Mouse (Mus musculus): ENCODE results near the gene Ano2. TPM values are rescaled to one million over a fixed set of nuclear protein-coding genes. Genes with fewer than 3 reads are reported as not detected.

Gene Ano2
- polyA plus RNA-seq, 1 experiment from 2014 or later: 0.83 TPM

DNA sequence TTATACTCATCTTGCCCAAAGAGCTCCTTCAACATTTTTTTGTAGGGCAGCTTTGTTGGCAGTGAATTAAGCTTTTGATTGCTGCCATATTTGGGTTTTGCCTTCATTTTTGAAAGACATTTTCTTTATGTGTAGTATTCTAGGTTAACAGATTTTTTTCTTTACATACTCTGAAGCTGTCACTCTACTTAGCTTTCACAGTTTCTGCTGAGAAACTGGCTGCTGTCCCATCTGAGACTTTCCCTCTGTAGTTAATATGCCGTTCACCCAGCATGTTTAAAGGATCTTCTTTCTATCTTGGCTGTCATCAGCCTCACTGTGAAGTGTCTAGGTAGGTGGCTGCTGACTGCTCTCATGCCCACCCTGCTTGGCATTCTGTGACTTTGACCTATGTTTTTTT is 168.1 kb downstream of the Ano2 start:
- H3K27me3 ChIP-seq (replicated peaks): no peaks in the 10 kb centered on the region
- H3K4me2 ChIP-seq: no peak overlapping the region
- no peaks in the 10 kb centered on the region for H3K36me3 ChIP-seq
- no peak for ATAC-seq (ENCODE audit: low FRiP score)
- no peak overlapping the region for H3K9ac ChIP-seq (replicated peaks)
- H3K4me1 ChIP-seq: no peaks in the 10 kb centered on the region
- H3K4me3 ChIP-seq (replicated peaks): no peak overlapping the region
- WGBS: 79% methylated on average over 1 of the region's 1 CpGs
- H3K9me3 ChIP-seq (replicated peaks): no peaks in the 10 kb centered on the region
- no peak overlapping the region for H3K27ac ChIP-seq (replicated peaks)

GRCm38 (mm10) chr6:125868516-125868915 is 178.3 kb downstream of the Ano2 start:
- WGBS: 38% methylated on average over 2 of the region's 2 CpGs
- Histone ChIP-seq H3K4me3 (replicated peaks) (no peak overlapping the region), H3K27me3 (replicated peaks) (no peaks in the 10 kb centered on the region), H3K36me3 (no peaks in the 10 kb centered on the region), H3K9me3 (replicated peaks) (no peaks in the 10 kb centered on the region), H3K4me1 (no peaks in the 10 kb centered on the region), H3K4me2 (no peak overlapping the region), H3K27ac (replicated peaks) (no peak overlapping the region), H3K9ac (replicated peaks) (no peak overlapping the region)
- ATAC-seq (ENCODE audit: low FRiP score): no peak

- Histone ChIP-seq H3K27me3 (replicated peaks) (no peaks in the 10 kb centered on the region), H3K9me3 (replicated peaks) (no peaks in the 10 kb centered on the region), H3K27ac (replicated peaks) (no peak overlapping the region), H3K4me1 (no peaks in the 10 kb centered on the region), H3K4me3 (replicated peaks) (no peak overlapping the region), H3K36me3 (no peaks in the 10 kb centered on the region), H3K9ac (replicated peaks) (no peak overlapping the region), H3K4me2 (no peak overlapping the region)
- WGBS: 89% methylated on average over 4 of the region's 4 CpGs
- ATAC-seq (ENCODE audit: low FRiP score): no peak
These were observed 181.3 kb downstream of the Ano2 start for GRCm38 (mm10) chr6:125871482-125871881.

DNA sequence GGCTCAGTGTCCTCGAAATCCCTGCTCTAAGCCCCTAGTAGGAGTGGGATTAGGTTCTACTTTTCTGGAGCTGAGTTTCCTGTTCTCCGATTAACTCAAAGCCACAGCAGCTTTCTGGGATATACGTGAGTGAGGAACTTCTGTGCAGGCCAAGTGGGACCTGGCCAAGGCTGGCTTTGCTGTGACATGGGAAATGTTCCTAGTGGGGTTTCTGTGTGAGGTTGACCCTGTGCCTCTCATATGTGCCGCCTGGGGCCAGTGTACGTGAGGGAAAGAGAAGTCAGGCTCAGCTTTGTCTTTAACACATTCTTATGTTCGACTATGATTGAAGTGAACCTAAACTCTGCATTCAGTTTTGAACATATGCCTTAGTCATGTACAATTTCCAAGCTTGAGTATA is 184.5 kb downstream of the Ano2 start:
- WGBS: 91% methylated on average over 6 of the region's 6 CpGs
- Histone ChIP-seq H3K36me3 (no peaks in the 10 kb centered on the region), H3K27me3 (replicated peaks) (no peaks in the 10 kb centered on the region), H3K9me3 (replicated peaks) (no peaks in the 10 kb centered on the region), H3K27ac (replicated peaks) (no peak overlapping the region), H3K4me2 (no peak overlapping the region), H3K4me1 (no peaks in the 10 kb centered on the region), H3K4me3 (replicated peaks) (no peak overlapping the region), H3K9ac (replicated peaks) (no peak overlapping the region)
- ATAC-seq (ENCODE audit: low FRiP score): no peak

GRCm38 (mm10) chr6:125876884-125877283 is 186.7 kb downstream of the Ano2 start:
- WGBS: 87% methylated on average over 1 of the region's 1 CpGs

GRCm38 (mm10) chr6:125878671-125879070 is 188.5 kb downstream of the Ano2 start:
- Histone ChIP-seq H3K27ac (replicated peaks) (no peak overlapping the region), H3K4me2 (no peak overlapping the region), H3K9ac (replicated peaks) (no peak overlapping the region), H3K27me3 (replicated peaks) (no peaks in the 10 kb centered on the region), H3K4me1 (no peaks in the 10 kb centered on the region), H3K36me3 (no peaks in the 10 kb centered on the region), H3K4me3 (replicated peaks) (no peak overlapping the region), H3K9me3 (replicated peaks) (no peaks in the 10 kb centered on the region)
- no peak for ATAC-seq (ENCODE audit: low FRiP score)
- WGBS: 78% methylated on average over 2 of the region's 2 CpGs

More at GRCm38 (mm10) chr6:125876884-125877283, 186.7 kb downstream of the Ano2 start:
- no peaks in the 10 kb centered on the region for H3K36me3 ChIP-seq
- H3K27ac ChIP-seq (replicated peaks): no peak overlapping the region
- ATAC-seq (ENCODE audit: low FRiP score): no peak
- H3K27me3 ChIP-seq (replicated peaks): no peaks in the 10 kb centered on the region
- no peak overlapping the region for H3K9ac ChIP-seq (replicated peaks)
- H3K4me3 ChIP-seq (replicated peaks): no peak overlapping the region
- H3K9me3 ChIP-seq (replicated peaks): no peaks in the 10 kb centered on the region
- H3K4me2 ChIP-seq: no peak overlapping the region
- no peaks in the 10 kb centered on the region for H3K4me1 ChIP-seq

GRCm38 (mm10) chr6:125879306-125879705 is 189.1 kb downstream of the Ano2 start:
- ATAC-seq (ENCODE audit: low FRiP score): no peak
- no peak overlapping the region for H3K4me3 ChIP-seq (replicated peaks)
- no peaks in the 10 kb centered on the region for H3K27me3 ChIP-seq (replicated peaks)
- 89% methylated on average over 7 of the region's 7 CpGs for WGBS
- no peak overlapping the region for H3K27ac ChIP-seq (replicated peaks)
- no peak overlapping the region for H3K9ac ChIP-seq (replicated peaks)
- no peaks in the 10 kb centered on the region for H3K36me3 ChIP-seq
- no peaks in the 10 kb centered on the region for H3K4me1 ChIP-seq
- H3K4me2 ChIP-seq: no peak overlapping the region
- no peaks in the 10 kb centered on the region for H3K9me3 ChIP-seq (replicated peaks)

DNA sequence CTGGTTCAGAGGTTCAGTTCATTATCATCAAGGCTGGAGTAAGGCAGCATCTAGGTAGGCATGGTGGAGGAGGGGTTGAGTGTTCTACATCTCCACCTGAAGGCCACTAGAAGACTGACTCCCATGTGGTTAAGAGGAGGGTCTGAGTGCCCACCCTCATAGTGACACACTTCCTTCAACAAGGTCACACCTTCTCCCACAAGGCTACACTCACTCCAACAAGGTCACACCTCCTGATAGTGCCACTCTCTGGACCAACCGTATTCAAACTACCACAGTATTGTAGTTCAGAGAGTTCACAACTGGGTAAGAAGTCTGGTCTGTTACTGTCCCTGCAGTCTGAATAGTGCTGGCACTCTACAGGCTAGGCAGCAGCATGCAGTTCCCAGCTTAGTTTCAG is 198.4 kb downstream of the Ano2 start:
- ATAC-seq (ENCODE audit: low FRiP score): no peak
- H3K9me3 ChIP-seq (replicated peaks): no peaks in the 10 kb centered on the region; the same call in 1 of the 2 replicates
- no peaks in the 10 kb centered on the region for H3K27me3 ChIP-seq (replicated peaks)
- no peak overlapping the region for H3K27ac ChIP-seq (replicated peaks)
- H3K9ac ChIP-seq (replicated peaks): no peak overlapping the region
- H3K36me3 ChIP-seq: no peaks in the 10 kb centered on the region
- WGBS: 95% methylated on average over 1 of the region's 1 CpGs
- H3K4me3 ChIP-seq (replicated peaks): no peak overlapping the region
- H3K4me1 ChIP-seq: no peaks in the 10 kb centered on the region
- no peak overlapping the region for H3K4me2 ChIP-seq

DNA sequence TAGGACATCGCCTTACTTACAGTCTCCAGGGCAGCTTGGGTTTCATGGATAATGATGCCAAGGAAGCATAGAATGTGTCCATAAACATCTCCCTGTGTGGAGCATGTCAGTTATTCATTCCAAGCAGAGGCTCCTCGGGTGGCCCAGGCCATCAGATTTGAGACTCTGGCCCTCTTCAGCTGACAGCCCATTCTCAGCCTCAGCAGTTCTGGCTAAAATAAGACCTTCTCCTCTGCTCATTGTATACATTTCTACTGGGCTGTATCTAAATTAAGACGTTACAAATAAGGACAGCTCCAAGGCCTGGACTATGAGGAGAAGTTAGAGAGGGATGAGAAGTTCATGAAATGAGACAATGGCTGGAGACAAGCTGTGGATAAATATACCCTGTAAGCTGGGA is 204.1 kb downstream of the Ano2 start:
- ATAC-seq (ENCODE audit: low FRiP score): no peak
- no peak overlapping the region for H3K4me3 ChIP-seq (replicated peaks)
- WGBS: 82% methylated on average over 3 of the region's 3 CpGs

GRCm38 (mm10) chr6:125914446-125914845 is 224.2 kb downstream of the Ano2 start:
- no peaks in the 10 kb centered on the region for H3K36me3 ChIP-seq
- ATAC-seq (ENCODE audit: low FRiP score): no peak
- WGBS: 91% methylated on average over 9 of the region's 9 CpGs

More for the DNA sequence above, 204.1 kb downstream of the Ano2 start:
- no peaks in the 10 kb centered on the region for H3K36me3 ChIP-seq
- no peak overlapping the region for H3K27ac ChIP-seq (replicated peaks)
- H3K4me2 ChIP-seq: no peak overlapping the region
- no peaks in the 10 kb centered on the region for H3K9me3 ChIP-seq (replicated peaks)
- H3K27me3 ChIP-seq (replicated peaks): no peaks in the 10 kb centered on the region
- no peak overlapping the region for H3K9ac ChIP-seq (replicated peaks)
- H3K4me1 ChIP-seq: no peaks in the 10 kb centered on the region

DNA sequence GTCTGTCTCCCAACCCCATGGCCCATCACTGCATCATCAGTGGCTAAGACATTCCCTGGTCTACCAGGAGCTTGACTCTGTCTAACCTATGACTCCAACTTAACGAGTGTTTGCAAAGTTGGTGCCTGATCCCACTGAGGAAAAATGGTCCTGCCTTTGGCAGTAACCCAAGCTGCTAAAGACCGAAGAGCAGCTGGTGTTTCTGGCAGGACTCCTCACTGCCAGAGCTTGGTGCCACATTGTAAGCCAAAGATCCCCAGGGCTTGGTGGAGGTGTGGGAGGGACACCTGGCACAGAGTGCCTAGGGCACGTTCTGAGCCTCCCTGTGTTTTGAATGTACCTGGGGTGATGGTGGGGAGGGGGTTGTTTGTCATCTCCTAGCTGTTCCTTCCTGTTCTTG is 232.5 kb downstream of the Ano2 start:
- H3K4me2 ChIP-seq: no peak overlapping the region
- no peaks in the 10 kb centered on the region for H3K4me1 ChIP-seq
- no peaks in the 10 kb centered on the region for H3K36me3 ChIP-seq
- H3K9me3 ChIP-seq (replicated peaks): no peaks in the 10 kb centered on the region
- H3K27me3 ChIP-seq (replicated peaks): no peaks in the 10 kb centered on the region
- 71% methylated on average over 3 of the region's 3 CpGs for WGBS
- ATAC-seq (ENCODE audit: low FRiP score): no peak
- no peak overlapping the region for H3K9ac ChIP-seq (replicated peaks)
- H3K4me3 ChIP-seq (replicated peaks): no peak overlapping the region
- H3K27ac ChIP-seq (replicated peaks): no peak overlapping the region

More at GRCm38 (mm10) chr6:125914446-125914845, 224.2 kb downstream of the Ano2 start:
- Histone ChIP-seq H3K4me3 (replicated peaks) (no peak overlapping the region), H3K27ac (replicated peaks) (no peak overlapping the region), H3K27me3 (replicated peaks) (no peaks in the 10 kb centered on the region), H3K4me2 (no peak overlapping the region), H3K4me1 (no peaks in the 10 kb centered on the region), H3K9ac (replicated peaks) (no peak overlapping the region), H3K9me3 (replicated peaks) (no peaks in the 10 kb centered on the region)

DNA sequence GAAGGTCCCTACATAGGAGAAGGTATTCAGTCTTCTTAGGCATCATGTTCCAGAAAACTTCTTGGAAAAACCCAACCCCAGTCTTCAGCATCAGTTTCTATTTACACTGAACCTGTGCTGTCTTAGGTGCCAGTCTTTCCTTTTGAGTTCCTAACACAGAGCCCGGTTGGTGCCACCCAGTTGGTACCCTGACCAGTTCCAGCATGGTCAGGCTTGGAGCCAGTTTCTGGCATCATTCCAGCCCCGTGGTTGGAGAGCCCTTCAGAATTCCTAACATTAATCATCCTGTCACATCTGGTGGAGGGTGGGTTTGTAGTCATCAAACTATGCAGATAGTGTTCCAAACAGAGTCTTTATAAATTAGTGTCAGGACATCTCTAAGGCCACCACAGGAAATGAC is 234.8 kb downstream of the Ano2 start:
- Histone ChIP-seq H3K9ac (replicated peaks) (no peak overlapping the region), H3K4me2 (no peak overlapping the region), H3K9me3 (replicated peaks) (no peaks in the 10 kb centered on the region), H3K4me3 (replicated peaks) (no peak overlapping the region), H3K27ac (replicated peaks) (no peak overlapping the region), H3K36me3 (no peaks in the 10 kb centered on the region), H3K27me3 (replicated peaks) (no peaks in the 10 kb centered on the region), H3K4me1 (no peaks in the 10 kb centered on the region)
- WGBS: 70% methylated on average over 2 of the region's 2 CpGs
- ATAC-seq (ENCODE audit: low FRiP score): no peak

DNA sequence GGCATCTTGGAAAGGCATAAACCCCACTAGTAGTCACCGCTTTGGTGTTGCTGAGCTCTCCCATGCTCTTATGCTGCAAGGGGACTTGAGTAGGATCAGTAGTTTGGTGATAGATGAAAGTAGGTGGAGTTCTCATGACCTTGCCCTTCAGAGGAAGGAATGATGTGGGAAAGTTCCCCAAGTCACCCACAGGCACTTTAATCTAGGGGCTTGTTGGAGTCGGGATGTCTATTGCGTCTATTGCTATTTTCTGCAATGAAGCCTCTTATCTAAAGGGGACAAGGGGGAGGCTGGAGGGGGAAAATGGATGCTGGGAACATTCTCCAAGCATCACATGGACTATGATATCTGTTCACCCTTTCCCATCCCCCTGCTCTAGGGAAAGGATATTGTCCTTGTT is 235.6 kb downstream of the Ano2 start:
- 93% methylated on average over 3 of the region's 3 CpGs for WGBS
- H3K27me3 ChIP-seq (replicated peaks): no peaks in the 10 kb centered on the region
- no peaks in the 10 kb centered on the region for H3K4me1 ChIP-seq
- H3K9me3 ChIP-seq (replicated peaks): no peaks in the 10 kb centered on the region
- no peak overlapping the region for H3K4me3 ChIP-seq (replicated peaks)
- H3K9ac ChIP-seq (replicated peaks): no peak overlapping the region
- no peaks in the 10 kb centered on the region for H3K36me3 ChIP-seq
- no peak overlapping the region for H3K27ac ChIP-seq (replicated peaks)
- no peak overlapping the region for H3K4me2 ChIP-seq
- no peak for ATAC-seq (ENCODE audit: low FRiP score)

Data from neural tube, embryonic 15.5 days (tissue).